19 mouse cellular contexts compared by ENCODE assay signal in the genomic region with DNA sequence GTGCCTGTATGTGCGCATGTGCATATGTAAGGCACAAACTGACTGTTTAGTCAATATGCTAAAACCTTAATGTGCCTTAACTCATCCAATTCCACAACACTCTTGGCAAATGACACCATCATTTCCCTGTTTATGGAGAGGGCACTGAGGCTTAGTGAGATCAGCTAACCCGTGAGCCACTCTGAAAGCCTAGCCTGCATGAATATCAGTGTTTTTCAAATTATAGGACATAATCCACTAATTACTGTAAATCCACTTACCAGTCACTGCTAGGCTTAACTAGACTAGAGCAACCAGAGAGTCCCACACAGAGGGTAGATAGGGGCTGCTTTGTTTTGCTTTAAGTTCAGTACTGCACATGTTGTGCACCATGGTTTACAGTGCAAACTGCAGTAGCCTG.
A peak's percentile ranks its signal among the peaks of the same experiment; 100 is the strongest.
DNase-seq lines count a peak whose midpoint lies in the region; ATAC-seq and TF ChIP-seq lines count a peak whose summit lies in the region.
"Had no signal": no experiment of that assay in that cellular context is flagged by ENCODE, and none has a peak within 500 bp of the region (broad histone marks: within the 10 kb centered on the region; RNA-seq: fewer than 3 reads in every experiment).

No protein-coding gene starts in this region.

- H3K9me3 ChIP-seq in hindbrain, embryonic 15.5 days = no peaks in the 10 kb centered on the region
- no peaks in the 10 kb centered on the region for H3K9me3 ChIP-seq in hindbrain, embryonic 10.5 days
- H3K9me3 ChIP-seq in embryonic facial prominence, embryonic 14.5 days (ENCODE audit: control insufficient read depth, low read length) = peaks cover 7% of the 10 kb centered on the region; the same call in 1 of the 2 replicates
- no peaks in the 10 kb centered on the region for H3K9me3 ChIP-seq in midbrain, embryonic 14.5 days (ENCODE audit: control insufficient read depth, low read length)
- no peaks in the 10 kb centered on the region for H3K9me3 ChIP-seq in liver, embryonic 12.5 days (replicated peaks)
- H3K9me3 ChIP-seq: liver, embryonic 15.5 days; megakaryocyte, embryonic 14.5 days had no signal

- 31% methylated on average over 2 of the region's 2 CpGs for WGBS in heart, adult 2 months
- 93% methylated on average over 2 of the region's 2 CpGs for WGBS in hindbrain, embryonic 15.5 days
- 71% methylated on average over 2 of the region's 2 CpGs for WGBS in hindbrain, embryonic 10.5 days
- WGBS in embryonic facial prominence, embryonic 14.5 days = 69% methylated on average over 2 of the region's 2 CpGs
- 55% methylated on average over 2 of the region's 2 CpGs for WGBS in midbrain, embryonic 14.5 days
- 72% methylated on average over 2 of the region's 2 CpGs for whole genome bisulfite sequencing in liver, embryonic 12.5 days (ENCODE audit: insufficient replicate concordance)

- H3K4me2 ChIP-seq in hindbrain, embryonic 15.5 days = no peak overlapping the region
- H3K4me2 ChIP-seq in embryonic facial prominence, embryonic 14.5 days (ENCODE audit: low read depth, low read length) = no peak overlapping the region
- no peak overlapping the region for H3K4me2 ChIP-seq in midbrain, embryonic 14.5 days (ENCODE audit: low read length)
- H3K4me2 ChIP-seq in liver, embryonic 12.5 days = no peak overlapping the region
- H3K4me2 ChIP-seq: limb, embryonic 12.5 days; liver, embryonic 15.5 days had no signal

- no peaks in the 10 kb centered on the region for H3K79me2 ChIP-seq in heart, adult 2 months (replicated peaks; ENCODE audit: control insufficient read depth, insufficient read depth, low read length)

- H3K36me3 ChIP-seq in heart, adult 2 months (ENCODE audit: control insufficient read depth, insufficient read depth, low read length) = no peaks in the 10 kb centered on the region
- no peaks in the 10 kb centered on the region for H3K36me3 ChIP-seq in hindbrain, embryonic 15.5 days
- H3K36me3 ChIP-seq in hindbrain, embryonic 10.5 days = no peaks in the 10 kb centered on the region
- H3K36me3 ChIP-seq in embryonic facial prominence, embryonic 14.5 days (ENCODE audit: control insufficient read depth, insufficient read depth, low read length) = no peaks in the 10 kb centered on the region
- H3K36me3 ChIP-seq in midbrain, embryonic 14.5 days (ENCODE audit: control insufficient read depth, insufficient read depth, low read length) = no peaks in the 10 kb centered on the region
- H3K36me3 ChIP-seq in liver, embryonic 12.5 days = no peaks in the 10 kb centered on the region
- H3K36me3 ChIP-seq: limb, embryonic 12.5 days; liver, embryonic 15.5 days had no signal

- H3K4me3 ChIP-seq in heart, adult 2 months = no peak overlapping the region
- H3K4me3 ChIP-seq in hindbrain, embryonic 15.5 days = no peak overlapping the region
- no peak overlapping the region for H3K4me3 ChIP-seq in hindbrain, embryonic 10.5 days
- no peak overlapping the region for H3K4me3 ChIP-seq in embryonic facial prominence, embryonic 14.5 days (ENCODE audit: low read depth, low read length)
- H3K4me3 ChIP-seq in midbrain, embryonic 14.5 days (replicated peaks; ENCODE audit: low read depth, low read length) = no peak overlapping the region
- H3K4me3 ChIP-seq in liver, embryonic 12.5 days = no peak overlapping the region
- H3K4me3 ChIP-seq: limb, embryonic 12.5 days; liver, embryonic 15.5 days; megakaryocyte, embryonic 14.5 days had no signal

- no peak for TF ChIP-seq POLR2A in heart, adult 2 months (IDR thresholded peaks at IDR 0.05; ENCODE audit: insufficient read depth, low read depth, low read length)

- no peak for DNase-seq in heart, adult 2 months
- no peak for DNase-seq in heart, adult 18-20 months
- DNase-seq in hindbrain, embryonic 10.5 days (ENCODE audit: low spot score) = no peak
- peak; percentile 27 for DNase-seq in embryonic facial prominence, embryonic 14.5 days (ENCODE audit: low spot score)
- peak; percentile 20 for DNase-seq in midbrain, embryonic 14.5 days
- DNase-seq in ovary, adult 18-20 months (ENCODE audit: low spot score) = no peak
- DNase-seq: adrenal gland, adult 8-10 months; B cell, adult 2 months; cerebellum, adult 11-12 months; gastrocnemius, postnatal 36 days; kidney, adult 2 months; kidney, postnatal 25 days; right cerebral cortex, postnatal 14 days; thymus, postnatal 25 days had no signal

- TF ChIP-seq CTCF in heart, adult 2 months (IDR thresholded peaks at IDR 0.05) = no peak

- TF ChIP-seq EP300 in heart, adult 2 months (IDR thresholded peaks at IDR 0.05; ENCODE audit: insufficient read depth, low read depth, low read length) = no peak

- intact Hi-C loops in heart, adult 2 months (cut with DNase I) = loop anchor here (2.0 to 5.0 kb wide), 2 partner anchors 44 to 63 kb away; no protein-coding TSS in a partner anchor

- ATAC-seq in hindbrain, embryonic 15.5 days (ENCODE audit: low FRiP score, low read depth) = no peak
- peak; percentile 31 for ATAC-seq in embryonic facial prominence, embryonic 14.5 days (ENCODE audit: low read depth)
- no peak for ATAC-seq in midbrain, embryonic 14.5 days (ENCODE audit: low FRiP score, low TSS enrichment)
- ATAC-seq in liver, embryonic 12.5 days = no peak

- H3K27me3 ChIP-seq in heart, adult 2 months (ENCODE audit: control insufficient read depth, insufficient read depth, low read length) = no peaks in the 10 kb centered on the region
- H3K27me3 ChIP-seq in hindbrain, embryonic 15.5 days = no peaks in the 10 kb centered on the region
- no peaks in the 10 kb centered on the region for H3K27me3 ChIP-seq in hindbrain, embryonic 10.5 days (ENCODE audit: insufficient read depth, poor library complexity, severe bottlenecking)
- H3K27me3 ChIP-seq in embryonic facial prominence, embryonic 14.5 days (replicated peaks; ENCODE audit: control insufficient read depth, insufficient read depth, low read length) = no peaks in the 10 kb centered on the region
- no peaks in the 10 kb centered on the region for H3K27me3 ChIP-seq in midbrain, embryonic 14.5 days (ENCODE audit: control insufficient read depth, insufficient read depth, low read length)
- H3K27me3 ChIP-seq in liver, embryonic 12.5 days (replicated peaks) = peaks cover 4% of the 10 kb centered on the region; the same call in 1 of the 2 replicates
- H3K27me3 ChIP-seq: limb, embryonic 12.5 days; liver, embryonic 15.5 days; megakaryocyte, embryonic 14.5 days had no signal

- H3K4me1 ChIP-seq in heart, adult 2 months (ENCODE audit: control insufficient read depth, insufficient read depth, low read length) = peaks cover 12% of the 10 kb centered on the region
- peaks cover 14% of the 10 kb centered on the region for H3K4me1 ChIP-seq in hindbrain, embryonic 15.5 days (replicated peaks)
- peaks cover 18% of the 10 kb centered on the region for H3K4me1 ChIP-seq in hindbrain, embryonic 10.5 days (replicated peaks)
- H3K4me1 ChIP-seq in embryonic facial prominence, embryonic 14.5 days (ENCODE audit: control insufficient read depth, insufficient read depth, low read length) = peaks cover 23% of the 10 kb centered on the region
- peaks cover 14% of the 10 kb centered on the region for H3K4me1 ChIP-seq in midbrain, embryonic 14.5 days (ENCODE audit: control insufficient read depth, insufficient read depth, low read length)
- no peaks in the 10 kb centered on the region for H3K4me1 ChIP-seq in liver, embryonic 12.5 days
- H3K4me1 ChIP-seq: liver, embryonic 15.5 days; megakaryocyte, embryonic 14.5 days had no signal

- peak overlapping the region; percentile 60 for H3K27ac ChIP-seq in heart, adult 2 months
- H3K27ac ChIP-seq in hindbrain, embryonic 15.5 days (replicated peaks) = peak overlapping the region; percentile 73; the same call in 1 of the 2 replicates
- H3K27ac ChIP-seq in hindbrain, embryonic 10.5 days = no peak overlapping the region
- no peak overlapping the region for H3K27ac ChIP-seq in embryonic facial prominence, embryonic 14.5 days (replicated peaks; ENCODE audit: low read depth, low read length)
- H3K27ac ChIP-seq in midbrain, embryonic 14.5 days (replicated peaks; ENCODE audit: low read depth, low read length) = no peak overlapping the region
- H3K27ac ChIP-seq in liver, embryonic 12.5 days = no peak overlapping the region
- H3K27ac ChIP-seq: liver, embryonic 15.5 days had no signal

- no peak overlapping the region; the same call in 1 of the 2 replicates for H3K9ac ChIP-seq in heart, adult 2 months (ENCODE audit: low read depth, low read length)
- H3K9ac ChIP-seq in hindbrain, embryonic 15.5 days = no peak overlapping the region
- H3K9ac ChIP-seq in embryonic facial prominence, embryonic 14.5 days (ENCODE audit: low read depth, low read length) = no peak overlapping the region
- no peak overlapping the region for H3K9ac ChIP-seq in midbrain, embryonic 14.5 days (replicated peaks; ENCODE audit: low read length)
- no peak overlapping the region for H3K9ac ChIP-seq in liver, embryonic 12.5 days
- H3K9ac ChIP-seq: limb, embryonic 12.5 days; liver, embryonic 15.5 days had no signal

Comparison
In these comparisons a context has a peak if more than half of its experiments do, and no peak if none do; other contexts are left out.
1. H3K27ac ChIP-seq: peak in heart, adult 2 months (single experiment) and hindbrain, embryonic 15.5 days (single experiment); none in hindbrain, embryonic 10.5 days (single experiment), embryonic facial prominence, embryonic 14.5 days (single experiment), midbrain, embryonic 14.5 days (single experiment) and liver, embryonic 12.5 days (single experiment).
2. DNase-seq: peak in embryonic facial prominence, embryonic 14.5 days (single experiment) and midbrain, embryonic 14.5 days (single experiment); none in heart, adult 2 months (0 of 2), heart, adult 18-20 months (0 of 2), hindbrain, embryonic 10.5 days (single experiment) and ovary, adult 18-20 months (single experiment).